Mouse (Mus musculus): ENCODE measurements around the gene Rab3c.

DNA sequence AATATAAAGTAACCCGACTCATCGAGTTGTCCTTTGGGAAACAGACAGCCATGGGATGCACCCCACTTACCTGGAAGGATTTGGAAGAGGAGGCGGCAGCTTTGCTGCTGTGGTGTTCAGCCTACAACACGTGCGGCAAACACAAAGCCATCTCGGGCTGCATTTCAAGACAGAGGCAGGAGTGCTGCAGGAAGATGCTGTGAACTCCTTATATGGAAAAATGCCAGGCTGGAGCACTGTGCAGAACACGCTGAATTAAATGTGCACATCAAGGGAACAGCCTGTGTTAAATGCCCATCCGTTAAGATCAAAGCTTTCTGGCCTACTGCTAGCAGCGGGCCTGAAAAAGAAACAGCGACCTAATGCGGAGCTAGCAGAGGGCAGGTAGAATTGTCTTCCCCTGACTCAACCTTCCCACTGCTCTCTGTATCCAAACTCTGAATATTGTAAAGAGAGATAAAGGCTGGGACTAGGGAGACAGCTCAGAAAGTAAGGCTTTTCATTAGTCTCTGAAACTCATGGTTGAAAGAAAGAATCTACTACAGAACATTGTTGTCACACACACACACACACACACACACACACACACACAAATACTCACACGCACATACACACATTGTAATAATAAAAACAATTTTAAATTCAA lies 153.1 kb downstream of the Rab3c start:
- TF ChIP-seq CTCF (IDR thresholded peaks at IDR 0.05; ENCODE audit: borderline replicate concordance, insufficient read depth, low read length), result no peak
- no peak for TF ChIP-seq POLR2A (IDR thresholded peaks at IDR 0.05; ENCODE audit: low read depth, low read length)
